Mouse (Mus musculus) megakaryocyte, embryonic 14.5 days (primary cell): Measurements from ENCODE around the gene Fam177a.
"Not testable (repeated sequence)": the region's sequence is repeated elsewhere in the genome, so short reads cannot be mapped to it uniquely, and the experiment has no call there.

Experiments
- FLI1 ChIP-seq: IDR thresholded peaks from 2 replicates; pipeline ENCODE4 v1.6.1; 2012; ENCODE audit warnings: low read length, inconsistent platforms, mixed read lengths
- GATA1 ChIP-seq: IDR thresholded peaks from 3 replicates; pipeline ENCODE4 v1.6.1; 2012; ENCODE audit warnings: mixed read lengths, low read length, inconsistent platforms, borderline replicate concordance

GRCm38 (mm10) chr12:55155449-55155783 lies 31.1 kb downstream of the Fam177a start:
- not testable (repeated sequence) for TF ChIP-seq GATA1, FLI1
